Mouse (Mus musculus) liver, postnatal 0 days (tissue): ENCODE measurements around the gene Ankar.

Source experiments
- CTCF ChIP-seq: sonication (generic); IDR thresholded peaks from 2 replicates; pipeline ENCODE4 v1.5.1; 2016; ENCODE audit warnings: antibody characterized with exemption, low read depth
- EP300 ChIP-seq: IDR thresholded peaks from 2 replicates; pipeline ENCODE4 v1.6.1; 2016; ENCODE audit warnings: antibody characterized with exemption, low read depth, mild to moderate bottlenecking

DNA sequence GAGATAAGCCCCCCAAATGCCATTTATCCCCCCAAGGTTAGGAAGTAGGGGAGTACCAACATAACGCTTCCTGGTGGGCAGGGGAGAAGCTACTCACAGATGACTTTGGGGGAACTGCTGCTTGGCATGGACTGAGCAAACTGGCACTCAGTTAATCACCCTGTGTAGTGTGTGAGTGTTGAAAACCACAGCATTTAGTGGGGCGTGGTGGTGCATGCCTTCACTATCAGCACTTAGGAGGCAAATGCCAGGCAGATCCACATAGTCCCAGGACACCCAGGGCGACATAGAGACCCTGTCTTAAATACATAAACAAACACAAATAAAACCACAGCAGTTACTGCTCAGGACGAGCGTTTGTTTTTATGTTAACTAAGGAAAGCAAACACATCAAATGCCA lies 98.2 kb downstream of the Ankar start:
- no peak for TF ChIP-seq CTCF
- no peak for TF ChIP-seq EP300
